Mouse (Mus musculus) ES-Bruce4 (cell line): ENCODE measurements at regions not wholly inside any gene's neighbourhood (a gene's known extent, or its start where the extent isn't known, plus 50 kb on each side); places are given as distances from the start of the nearest gene placed in this dataset.

Experiments
- H3K27ac ChIP-seq: 2 replicates; pipeline ENCODE4 v1.5.1; 2012; ENCODE audit warnings: low read length, inconsistent platforms; ENCODE audit not compliant: insufficient read depth
- H3K27me3 ChIP-seq: 2 replicates; pipeline ENCODE4 v1.6.1; 2012; ENCODE audit warnings: mild to moderate bottlenecking, low read length, inconsistent platforms; ENCODE audit not compliant: control insufficient read depth, poor library complexity, insufficient read depth, severe bottlenecking
- H3K36me3 ChIP-seq: 2 replicates; pipeline ENCODE4 v1.6.1; 2012; ENCODE audit warnings: inconsistent platforms, mild to moderate bottlenecking, low read length, moderate library complexity; ENCODE audit not compliant: control insufficient read depth, poor library complexity, insufficient read depth, severe bottlenecking
- H3K4me1 ChIP-seq: one replicate; pipeline ENCODE4 v1.8.1; 2011; ENCODE audit warnings: low read length; ENCODE audit not compliant: control insufficient read depth, insufficient read depth
- H3K4me3 ChIP-seq: 2 replicates; pipeline ENCODE4 v1.5.1; 2011; ENCODE audit warnings: low read depth, mild to moderate bottlenecking, low read length
- H3K9ac ChIP-seq: 2 replicates; pipeline ENCODE4 v1.6.1; 2012; ENCODE audit warnings: low read depth, mild to moderate bottlenecking, inconsistent platforms; ENCODE audit not compliant: poor library complexity, severe bottlenecking
- H3K9me3 ChIP-seq: replicated peaks from 2 replicates; pipeline ENCODE4 v1.6.1; 2012; ENCODE audit warnings: mild to moderate bottlenecking, low read length, inconsistent platforms; ENCODE audit not compliant: control insufficient read depth, poor library complexity, insufficient read depth, severe bottlenecking
- CTCF ChIP-seq: IDR thresholded peaks from one replicate; pipeline ENCODE4 v1.8.1; 2011; ENCODE audit warnings: low read depth, low read length
- EP300 ChIP-seq: IDR thresholded peaks from 2 replicates; pipeline ENCODE4 v1.6.1; 2011; ENCODE audit warnings: low read depth, low read length; ENCODE audit not compliant: insufficient read depth
- POLR2A ChIP-seq: IDR thresholded peaks from one replicate; pipeline ENCODE4 v1.8.1; 2011; ENCODE audit warnings: low read length; ENCODE audit not compliant: insufficient read depth

- Histone ChIP-seq H3K4me3 (no peak overlapping the region), H3K9ac (no peak overlapping the region), H3K36me3 (no peaks in the 10 kb centered on the region), H3K27ac (no peak overlapping the region), H3K9me3 (no peaks in the 10 kb centered on the region), H3K27me3 (no peaks in the 10 kb centered on the region), H3K4me1 (no peaks in the 10 kb centered on the region)
- TF ChIP-seq CTCF (peak; percentile 41), POLR2A (no peak)
Measured at GRCm38 (mm10) chr7:137522450-137522849, 85.0 kb downstream of the Glrx3 start.

GRCm38 (mm10) chr7:137533476-137533875 is 96.1 kb downstream of the Glrx3 start:
- Histone ChIP-seq H3K27me3 (no peaks in the 10 kb centered on the region; the same call in 1 of the 2 replicates), H3K4me3 (no peak overlapping the region), H3K4me1 (no peaks in the 10 kb centered on the region), H3K36me3 (no peaks in the 10 kb centered on the region), H3K9me3 (no peaks in the 10 kb centered on the region), H3K27ac (no peak overlapping the region), H3K9ac (no peak overlapping the region)
- TF ChIP-seq CTCF (no peak), POLR2A (no peak), EP300 (no peak)

- Histone ChIP-seq H3K4me1 (no peaks in the 10 kb centered on the region), H3K36me3 (no peaks in the 10 kb centered on the region), H3K27ac (no peak overlapping the region), H3K9me3 (no peaks in the 10 kb centered on the region; the same call in 1 of the 2 replicates), H3K9ac (no peak overlapping the region), H3K4me3 (no peak overlapping the region), H3K27me3 (no peaks in the 10 kb centered on the region)
- TF ChIP-seq POLR2A (no peak), EP300 (no peak), CTCF (no peak)
Measured at GRCm38 (mm10) chr7:137549991-137550390, 112.6 kb downstream of the Glrx3 start.

- Histone ChIP-seq H3K9me3 (no peaks in the 10 kb centered on the region), H3K27ac (no peak overlapping the region), H3K36me3 (no peaks in the 10 kb centered on the region), H3K27me3 (no peaks in the 10 kb centered on the region), H3K9ac (no peak overlapping the region), H3K4me3 (no peak overlapping the region), H3K4me1 (no peaks in the 10 kb centered on the region)
- TF ChIP-seq EP300 = no peak
- no peak for TF ChIP-seq CTCF
Measured at GRCm38 (mm10) chr7:137552551-137553198, 115.3 kb downstream of the Glrx3 start.

- H3K27me3 ChIP-seq = no peaks in the 10 kb centered on the region
- no peak overlapping the region for H3K9ac ChIP-seq
- no peak for TF ChIP-seq EP300
- TF ChIP-seq POLR2A = no peak
- TF ChIP-seq CTCF = no peak
- no peaks in the 10 kb centered on the region for H3K4me1 ChIP-seq
- no peak overlapping the region for H3K4me3 ChIP-seq
- no peaks in the 10 kb centered on the region for H3K9me3 ChIP-seq
- no peaks in the 10 kb centered on the region for H3K36me3 ChIP-seq
- no peak overlapping the region for H3K27ac ChIP-seq
Measured at GRCm38 (mm10) chr7:137555481-137555880, 118.1 kb downstream of the Glrx3 start.

- Histone ChIP-seq H3K9me3 (no peaks in the 10 kb centered on the region), H3K4me3 (no peak overlapping the region), H3K36me3 (no peaks in the 10 kb centered on the region), H3K9ac (no peak overlapping the region), H3K27me3 (no peaks in the 10 kb centered on the region), H3K27ac (no peak overlapping the region), H3K4me1 (no peaks in the 10 kb centered on the region)
- TF ChIP-seq EP300 = no peak
Measured at GRCm38 (mm10) chr7:137557439-137557838, 120.0 kb downstream of the Glrx3 start.
